Mouse (Mus musculus) midbrain, embryonic 11.5 days (tissue): Measurements from ENCODE around the gene Jade1. TPM values are rescaled to one million over a fixed set of nuclear protein-coding genes. Genes with fewer than 3 reads are reported as not detected.
A peak's percentile ranks its signal among the peaks of the same experiment; 100 is the strongest.

Source experiments
- ATAC-seq: fragments of 200-750 bp; cut with Nextera tagmentation; 2 replicates; pipeline ENCODE4 v1.8.0; 2017; ENCODE audit warnings: moderate TSS enrichment, moderate library complexity; ENCODE audit not compliant: low FRiP score
- DNase-seq: peaks from one replicate; pipeline ENCODE4 v3.0.0; 2015; ENCODE audit warnings: low spot score; ENCODE audit errors: missing footprints
- H3K27ac ChIP-seq: fragments of 300-500 bp; sonication (generic); 2 replicates; pipeline ENCODE4 v1.5.1; 2014; ENCODE audit warnings: low read depth, low read length
- H3K27me3 ChIP-seq: fragments of 300-500 bp; sonication (generic); 2 replicates; pipeline ENCODE4 v1.6.1; 2014; ENCODE audit warnings: mild to moderate bottlenecking, low read length, moderate library complexity, mixed read lengths; ENCODE audit not compliant: control insufficient read depth, insufficient read depth
- H3K36me3 ChIP-seq: fragments of 300-500 bp; sonication (generic); 2 replicates; pipeline ENCODE4 v1.6.1; 2014; ENCODE audit warnings: mild to moderate bottlenecking, low read length, moderate library complexity, mixed read lengths; ENCODE audit not compliant: control insufficient read depth, insufficient read depth
- H3K4me1 ChIP-seq: fragments of 300-500 bp; sonication (generic); 2 replicates; pipeline ENCODE4 v1.6.1; 2014; ENCODE audit warnings: low read length; ENCODE audit not compliant: control insufficient read depth, insufficient read depth
- H3K4me2 ChIP-seq: fragments of 300-500 bp; sonication (generic); 2 replicates; pipeline ENCODE4 v1.6.1; 2014; ENCODE audit warnings: mild to moderate bottlenecking, moderate library complexity
- H3K4me3 ChIP-seq: fragments of 300-500 bp; sonication (generic); 2 replicates; pipeline ENCODE4 v1.5.1; 2014; ENCODE audit warnings: low read depth, low read length
- H3K9ac ChIP-seq: fragments of 300-500 bp; sonication (generic); 2 replicates; pipeline ENCODE4 v1.6.1; 2014; ENCODE audit warnings: low read length
- H3K9me3 ChIP-seq: fragments of 300-500 bp; sonication (generic); 2 replicates; pipeline ENCODE4 v1.6.1; 2016; ENCODE audit warnings: low read length; ENCODE audit not compliant: control insufficient read depth
- WGBS: fragments of 180-500 bp; shearing (Covaris S2); extraction: QIAGEN DNeasy Blood & Tissue Kit; methylation state at CpG from one replicate; pipeline ENCODE4 v1.1.7; 2014; 5-methylcytosine and 5-hydroxymethylcytosine counted together
- polyA plus RNA-seq: library from polyadenylated mRNA; unstranded; fragments of >200 nt; fragmentation: Nextera tagmentation; extraction: Ambion mirVana; gene quantifications from 2 replicates; pipeline ENCODE4 v1.2.1, GENCODE M21; 2014

The Jade1 gene
- polyA plus RNA-seq, 1 experiment from 2014 or later, result 20.2 TPM

DNA sequence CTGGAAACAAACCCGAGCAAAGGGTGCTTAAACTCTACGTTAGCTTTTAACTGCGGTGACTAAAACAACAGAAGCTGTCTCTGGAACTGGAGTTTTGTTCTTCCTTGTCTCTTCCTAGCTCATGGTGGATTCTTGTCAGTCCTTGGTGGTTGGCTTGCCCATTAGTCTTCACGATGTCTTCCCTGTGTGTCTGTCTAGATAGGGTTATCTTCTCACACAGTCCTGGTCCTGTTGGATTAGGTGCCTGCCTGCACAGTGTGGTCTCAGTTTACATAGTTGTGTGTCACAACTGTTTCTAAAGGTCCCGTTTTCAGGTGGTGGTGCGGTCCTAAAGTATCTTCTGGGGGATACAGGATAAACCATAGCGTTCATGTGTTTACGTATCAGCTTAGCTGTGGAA lies 41.5 kb downstream of the Jade1 start:
- ATAC-seq (no peak), DNase-seq (no peak)
- Histone ChIP-seq H3K9me3 (no peaks in the 10 kb centered on the region), H3K27ac (no peak overlapping the region), H3K4me2 (no peak overlapping the region), H3K9ac (no peak overlapping the region), H3K4me3 (no peak overlapping the region), H3K4me1 (no peaks in the 10 kb centered on the region), H3K36me3 (peaks cover 15% of the 10 kb centered on the region; the same call in 1 of the 2 replicates), H3K27me3 (no peaks in the 10 kb centered on the region)
- WGBS, result 95% methylated on average over 8 of the region's 8 CpGs

DNA sequence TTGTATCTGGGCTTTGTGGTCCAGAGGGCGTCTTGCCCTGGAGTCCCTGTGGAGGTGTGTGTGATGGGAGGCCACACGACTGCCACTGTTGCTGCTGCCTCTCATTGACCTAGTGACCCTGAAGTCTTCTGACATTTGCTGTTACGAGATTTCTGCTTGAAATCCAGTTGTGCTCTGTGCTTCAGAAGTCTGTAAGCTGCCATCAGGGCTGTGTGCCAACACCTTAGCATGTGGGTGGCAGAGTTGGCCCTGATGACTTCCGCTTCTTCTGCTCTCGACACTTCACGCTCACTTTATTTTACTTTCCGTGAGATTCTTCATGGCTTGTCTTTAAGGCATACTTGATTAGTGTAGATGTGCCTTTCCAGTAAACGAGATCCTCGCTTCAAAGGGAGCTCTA lies 42.9 kb downstream of the Jade1 start:
- H3K27me3 ChIP-seq, result no peaks in the 10 kb centered on the region
- DNase-seq, result peak; percentile 80

DNA sequence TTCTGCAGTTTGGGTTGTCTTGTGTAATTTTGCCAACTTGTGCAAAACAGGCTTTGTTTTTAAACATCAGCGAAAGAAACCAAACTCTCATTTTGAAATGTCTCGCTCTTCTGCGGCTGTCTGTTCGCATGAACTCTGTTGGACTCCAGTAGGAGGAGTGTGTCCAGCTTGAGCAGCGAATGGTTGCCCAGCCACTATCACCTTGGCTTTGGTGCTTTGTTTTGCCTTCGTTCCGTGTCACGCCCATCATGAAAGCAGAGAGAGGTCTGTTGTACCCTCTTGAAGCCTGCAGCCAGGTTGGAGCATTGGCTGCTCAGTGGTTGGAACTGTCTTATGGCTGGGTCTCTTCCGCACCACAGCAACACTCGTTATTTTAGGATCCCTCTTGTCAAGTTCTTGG lies 43.7 kb downstream of the Jade1 start:
- H3K4me1 ChIP-seq, result peaks cover 9% of the 10 kb centered on the region; the same call in 1 of the 2 replicates
- ATAC-seq (peak; percentile 8; the same call in 1 of the 2 replicates), DNase-seq (no peak)
- no peak overlapping the region for H3K27ac ChIP-seq
- 92% methylated on average over 10 of the region's 10 CpGs for whole genome bisulfite sequencing
- H3K36me3 ChIP-seq, result peaks cover 15% of the 10 kb centered on the region; the same call in 1 of the 2 replicates
- H3K4me2 ChIP-seq, result no peak overlapping the region
- H3K9me3 ChIP-seq, result no peaks in the 10 kb centered on the region
- no peak overlapping the region for H3K9ac ChIP-seq
- no peaks in the 10 kb centered on the region for H3K27me3 ChIP-seq
- no peak overlapping the region for H3K4me3 ChIP-seq

More for the DNA sequence above, 42.9 kb downstream of the Jade1 start:
- Histone ChIP-seq H3K9me3 (no peaks in the 10 kb centered on the region), H3K27ac (no peak overlapping the region), H3K4me3 (no peak overlapping the region), H3K36me3 (peaks cover 15% of the 10 kb centered on the region; the same call in 1 of the 2 replicates), H3K4me1 (peaks cover 4% of the 10 kb centered on the region; the same call in 1 of the 2 replicates), H3K9ac (no peak overlapping the region), H3K4me2 (no peak overlapping the region)
- ATAC-seq, result no peak
- 83% methylated on average over 9 of the region's 9 CpGs for WGBS

DNA sequence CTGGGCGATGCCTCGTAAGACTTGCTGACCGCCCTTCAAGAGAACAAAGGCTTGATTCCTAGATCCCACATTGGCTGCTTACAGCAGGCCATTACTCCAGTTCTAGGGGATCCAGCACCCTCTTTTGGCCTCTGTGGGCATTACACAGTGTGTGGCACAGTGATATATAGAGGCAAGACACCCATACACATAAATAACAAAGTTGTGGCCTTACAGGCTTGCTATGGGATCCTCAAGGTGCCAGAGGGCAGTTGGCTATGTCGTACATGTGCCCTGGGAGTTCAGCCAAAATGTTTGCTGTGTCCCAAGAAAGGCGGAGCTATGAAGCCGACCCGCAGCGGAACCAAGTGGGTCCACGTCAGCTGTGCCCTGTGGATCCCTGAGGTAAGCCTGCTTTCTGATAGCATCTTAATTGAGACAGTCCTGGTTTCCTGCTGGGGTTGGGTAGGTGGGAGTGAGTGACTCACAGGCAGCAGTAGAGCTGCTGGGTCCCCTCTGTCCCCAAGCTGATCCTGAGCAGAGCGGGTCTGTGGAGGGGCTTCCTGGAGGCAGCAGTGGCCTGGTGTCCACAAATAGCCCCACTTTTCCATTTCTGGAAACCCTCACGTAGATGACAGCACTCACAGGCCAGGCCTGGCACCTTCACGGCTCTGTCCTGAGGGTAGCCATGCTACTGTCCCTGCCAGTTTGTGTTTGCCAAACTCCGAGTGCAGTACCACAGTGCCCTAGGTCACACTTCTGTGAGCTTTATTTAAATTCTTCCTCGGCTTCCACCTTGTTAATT lies 44.5 kb downstream of the Jade1 start:
- DNase-seq (peak; percentile 90), ATAC-seq (peak; percentile 65)
- Histone ChIP-seq H3K27ac (no peak overlapping the region), H3K9ac (no peak overlapping the region), H3K27me3 (no peaks in the 10 kb centered on the region), H3K4me1 (peaks cover 9% of the 10 kb centered on the region; the same call in 1 of the 2 replicates), H3K4me2 (no peak overlapping the region), H3K9me3 (no peaks in the 10 kb centered on the region), H3K36me3 (peaks cover 15% of the 10 kb centered on the region; the same call in 1 of the 2 replicates), H3K4me3 (no peak overlapping the region)
- WGBS, result 85% methylated on average over 14 of the region's 14 CpGs

GRCm38 (mm10) chr3:41601226-41602020 lies 45.9 kb downstream of the Jade1 start:
- no peak overlapping the region for H3K4me2 ChIP-seq
- no peak overlapping the region for H3K4me3 ChIP-seq
- no peak for ATAC-seq
- 76% methylated on average over 9 of the region's 9 CpGs for whole genome bisulfite sequencing
- H3K36me3 ChIP-seq, result peaks cover 11% of the 10 kb centered on the region; the same call in 1 of the 2 replicates
- no peaks in the 10 kb centered on the region for H3K27me3 ChIP-seq
- H3K4me1 ChIP-seq, result peaks cover 9% of the 10 kb centered on the region; the same call in 1 of the 2 replicates
- H3K9ac ChIP-seq, result no peak overlapping the region
- DNase-seq, result peak; percentile 44
- H3K9me3 ChIP-seq, result no peaks in the 10 kb centered on the region
- no peak overlapping the region for H3K27ac ChIP-seq

- ATAC-seq, result no peak
- H3K4me3 ChIP-seq, result no peak overlapping the region
- no peak overlapping the region for H3K27ac ChIP-seq
- DNase-seq, result no peak
- peaks cover 9% of the 10 kb centered on the region; the same call in 1 of the 2 replicates for H3K4me1 ChIP-seq
- WGBS, result 62% methylated on average over 10 of the region's 10 CpGs
- no peaks in the 10 kb centered on the region for H3K27me3 ChIP-seq
- H3K9ac ChIP-seq, result no peak overlapping the region
- H3K36me3 ChIP-seq, result peaks cover 4% of the 10 kb centered on the region; the same call in 1 of the 2 replicates
- no peaks in the 10 kb centered on the region for H3K9me3 ChIP-seq
- no peak overlapping the region for H3K4me2 ChIP-seq
These were observed 47.4 kb downstream of the Jade1 start for GRCm38 (mm10) chr3:41602933-41603332.

- 28% methylated on average over 5 of the region's 5 CpGs for WGBS
- Histone ChIP-seq H3K4me1 (peaks cover 9% of the 10 kb centered on the region; the same call in 1 of the 2 replicates), H3K4me3 (no peak overlapping the region), H3K4me2 (no peak overlapping the region), H3K27ac (no peak overlapping the region; the same call in 1 of the 2 replicates), H3K36me3 (peaks cover 4% of the 10 kb centered on the region; the same call in 1 of the 2 replicates), H3K27me3 (no peaks in the 10 kb centered on the region), H3K9ac (no peak overlapping the region), H3K9me3 (no peaks in the 10 kb centered on the region)
- ATAC-seq (peak; percentile 47), DNase-seq (peak; percentile 86)
These were observed 48.0 kb downstream of the Jade1 start for GRCm38 (mm10) chr3:41603470-41604019.

DNA sequence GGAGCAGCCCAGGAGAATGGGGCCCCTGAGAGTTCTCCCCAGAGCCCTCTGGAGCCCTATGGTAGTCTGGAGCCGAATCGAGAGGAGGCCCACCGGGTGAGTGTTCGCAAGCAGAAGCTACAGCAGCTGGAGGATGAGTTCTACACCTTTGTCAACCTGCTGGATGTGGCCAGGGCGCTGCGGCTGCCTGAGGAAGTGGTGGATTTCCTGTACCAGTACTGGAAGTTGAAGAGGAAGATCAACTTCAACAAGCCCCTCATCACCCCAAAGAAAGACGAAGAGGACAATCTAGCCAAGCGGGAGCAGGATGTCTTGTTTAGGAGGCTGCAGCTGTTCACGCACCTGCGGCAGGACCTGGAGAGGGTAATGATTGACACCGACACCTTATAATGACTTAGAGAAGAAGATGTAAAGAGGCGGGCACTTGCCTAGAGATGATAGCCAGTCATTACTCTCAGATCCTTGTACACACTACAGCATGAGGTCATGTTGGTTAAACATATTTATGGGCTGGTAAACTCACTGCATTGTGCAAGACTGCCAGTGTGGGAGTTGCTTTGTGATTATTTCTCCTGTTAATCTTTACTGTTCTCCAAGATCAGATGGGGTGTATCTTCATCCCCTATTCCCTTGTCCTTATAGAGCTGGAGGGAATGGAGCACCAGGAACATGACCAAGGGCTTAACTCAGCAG lies 49.2 kb downstream of the Jade1 start:
- Histone ChIP-seq H3K27ac (no peak overlapping the region), H3K36me3 (peaks cover 4% of the 10 kb centered on the region; the same call in 1 of the 2 replicates), H3K4me3 (no peak overlapping the region), H3K4me1 (peaks cover 9% of the 10 kb centered on the region; the same call in 1 of the 2 replicates), H3K27me3 (no peaks in the 10 kb centered on the region), H3K9me3 (no peaks in the 10 kb centered on the region), H3K9ac (no peak overlapping the region), H3K4me2 (no peak overlapping the region)
- ATAC-seq, result no peak
- 88% methylated on average over 12 of the region's 12 CpGs for WGBS
- DNase-seq, result peak; percentile 45
